Mouse (Mus musculus) ES-Bruce4 (cell line): ENCODE data around the gene Flt3l. TPM values are rescaled to one million over a fixed set of nuclear protein-coding genes. Genes with fewer than 3 reads are reported as not detected.

ENCODE experiments used
- H3K27ac ChIP-seq: 2 replicates; pipeline ENCODE4 v1.5.1; 2012; ENCODE audit warnings: low read length, inconsistent platforms; ENCODE audit not compliant: insufficient read depth
- H3K27me3 ChIP-seq: 2 replicates; pipeline ENCODE4 v1.6.1; 2012; ENCODE audit warnings: mild to moderate bottlenecking, low read length, inconsistent platforms; ENCODE audit not compliant: control insufficient read depth, poor library complexity, insufficient read depth, severe bottlenecking
- H3K36me3 ChIP-seq: 2 replicates; pipeline ENCODE4 v1.6.1; 2012; ENCODE audit warnings: inconsistent platforms, mild to moderate bottlenecking, low read length, moderate library complexity; ENCODE audit not compliant: control insufficient read depth, poor library complexity, insufficient read depth, severe bottlenecking
- H3K4me1 ChIP-seq: one replicate; pipeline ENCODE4 v1.8.1; 2011; ENCODE audit warnings: low read length; ENCODE audit not compliant: control insufficient read depth, insufficient read depth
- H3K4me3 ChIP-seq: 2 replicates; pipeline ENCODE4 v1.5.1; 2011; ENCODE audit warnings: low read depth, mild to moderate bottlenecking, low read length
- H3K9ac ChIP-seq: 2 replicates; pipeline ENCODE4 v1.6.1; 2012; ENCODE audit warnings: low read depth, mild to moderate bottlenecking, inconsistent platforms; ENCODE audit not compliant: poor library complexity, severe bottlenecking
- H3K9me3 ChIP-seq: replicated peaks from 2 replicates; pipeline ENCODE4 v1.6.1; 2012; ENCODE audit warnings: mild to moderate bottlenecking, low read length, inconsistent platforms; ENCODE audit not compliant: control insufficient read depth, poor library complexity, insufficient read depth, severe bottlenecking
- CTCF ChIP-seq: IDR thresholded peaks from one replicate; pipeline ENCODE4 v1.8.1; 2011; ENCODE audit warnings: low read depth, low read length
- EP300 ChIP-seq: IDR thresholded peaks from 2 replicates; pipeline ENCODE4 v1.6.1; 2011; ENCODE audit warnings: low read depth, low read length; ENCODE audit not compliant: insufficient read depth
- POLR2A ChIP-seq: IDR thresholded peaks from one replicate; pipeline ENCODE4 v1.8.1; 2011; ENCODE audit warnings: low read length; ENCODE audit not compliant: insufficient read depth
- polyA plus RNA-seq: library from polyadenylated mRNA; stranded (reverse); fragments of >200 nt; gene quantifications from 2 replicates; pipeline ENCODE4 v1.2.4, GENCODE M21; 2011; ENCODE audit warnings: low read depth; ENCODE audit not compliant: missing spikeins, insufficient read depth, insufficient read length

Flt3l gene
- polyA plus RNA-seq, 1 experiment = 3.0 TPM

DNA sequence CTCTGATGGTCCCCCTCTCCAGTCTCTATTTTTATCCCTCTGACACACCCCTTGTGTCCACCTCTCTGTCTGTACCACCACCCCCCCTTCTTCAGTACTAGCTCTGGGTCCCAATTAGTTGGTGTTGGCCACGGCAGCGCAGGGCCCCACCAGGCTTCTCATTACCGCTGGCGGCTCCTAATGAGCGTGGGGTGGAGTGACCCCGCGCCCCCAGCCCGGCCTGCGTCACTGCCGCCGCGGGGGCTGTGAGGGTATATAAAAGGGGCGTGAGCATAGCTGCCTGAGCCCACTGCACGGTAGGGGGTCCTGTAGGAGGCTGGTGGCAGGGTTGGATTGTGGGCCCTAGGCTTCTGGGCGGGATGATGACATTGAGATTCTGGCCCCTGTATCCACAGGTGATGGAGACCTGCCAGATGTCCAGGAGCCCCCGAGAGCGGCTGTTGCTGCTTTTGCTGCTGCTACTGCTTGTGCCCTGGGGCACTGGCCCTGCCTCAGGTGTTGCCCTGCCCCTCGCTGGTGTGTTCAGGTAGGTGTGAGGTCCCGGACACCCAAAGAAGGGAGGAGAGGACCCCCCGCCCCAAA is 44.8 kb upstream of the Flt3l start, which contains the start of gene Pth2:
Pth2 (plus strand) TSS at position 100 of the 582 bp plus-strand sequence.
- TF ChIP-seq POLR2A = no peak
- no peak for TF ChIP-seq CTCF
- TF ChIP-seq EP300 = no peak
- Histone ChIP-seq H3K27ac (no peak within 1 kb of the TSS), H3K27me3 (peaks cover 6% of the 10 kb centered on the region), H3K9ac (peak within 1 kb of the TSS; percentile 41), H3K4me3 (peak within 1 kb of the TSS; percentile 71), H3K9me3 (no peaks in the 10 kb centered on the region), H3K36me3 (no peaks in the 10 kb centered on the region), H3K4me1 (no peaks in the 10 kb centered on the region)

DNA sequence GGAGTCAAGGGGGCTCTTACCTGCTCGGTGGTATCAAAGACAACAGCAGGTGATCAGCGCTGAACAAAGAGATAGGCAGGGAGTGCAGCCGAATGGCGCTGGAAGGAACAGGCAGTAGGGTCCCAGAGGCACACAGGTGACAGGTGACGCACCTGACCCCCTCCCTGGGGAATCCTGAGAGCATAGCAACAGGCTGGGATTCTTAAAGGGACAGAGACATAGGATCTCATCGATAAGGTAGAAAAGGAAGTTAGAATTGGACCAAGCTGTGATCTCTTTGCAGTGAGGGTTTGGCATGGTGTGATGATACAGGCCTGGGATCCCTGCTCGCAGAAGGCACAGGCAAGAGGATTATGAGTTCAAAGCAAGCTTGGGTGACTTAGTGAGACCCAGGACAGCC is 43.2 kb upstream of the Flt3l start, which contains the start of gene Gfy:
Gfy (minus strand) TSS at position 101 of the 400 bp plus-strand sequence.
- Histone ChIP-seq H3K36me3 (no peaks in the 10 kb centered on the region), H3K4me3 (no peak within 1 kb of the TSS), H3K9ac (no peak within 1 kb of the TSS), H3K4me1 (no peaks in the 10 kb centered on the region), H3K27me3 (peaks cover 6% of the 10 kb centered on the region), H3K27ac (no peak within 1 kb of the TSS), H3K9me3 (no peaks in the 10 kb centered on the region)
- TF ChIP-seq CTCF (no peak), POLR2A (no peak), EP300 (no peak)

DNA sequence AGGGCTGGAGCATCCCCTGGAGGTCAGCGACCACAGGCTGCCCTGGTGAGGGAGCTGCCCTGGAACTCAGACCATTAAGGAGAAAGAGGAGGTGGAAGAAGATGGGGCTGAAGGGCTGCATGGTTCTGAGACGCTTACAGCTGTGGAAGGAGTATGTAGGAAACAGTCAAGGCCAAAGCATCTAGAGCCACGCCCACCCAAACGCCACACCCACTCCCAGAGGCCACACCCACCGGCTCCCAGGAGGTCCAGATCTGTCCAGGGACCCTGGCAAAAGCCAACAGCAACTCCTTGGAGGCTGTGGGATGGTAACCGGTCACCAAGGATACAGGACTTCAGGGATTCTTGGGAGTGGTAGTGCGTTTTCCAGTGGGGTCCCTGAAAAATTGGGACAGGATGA is 42.3 kb upstream of the Flt3l start:
- H3K4me1 ChIP-seq = peaks cover 2% of the 10 kb centered on the region
- H3K27me3 ChIP-seq = peaks cover 6% of the 10 kb centered on the region
- no peak overlapping the region for H3K4me3 ChIP-seq
- H3K36me3 ChIP-seq = no peaks in the 10 kb centered on the region
- H3K9ac ChIP-seq = no peak overlapping the region
- H3K27ac ChIP-seq = no peak overlapping the region
- no peaks in the 10 kb centered on the region for H3K9me3 ChIP-seq
- TF ChIP-seq POLR2A (no peak), EP300 (no peak), CTCF (no peak)

DNA sequence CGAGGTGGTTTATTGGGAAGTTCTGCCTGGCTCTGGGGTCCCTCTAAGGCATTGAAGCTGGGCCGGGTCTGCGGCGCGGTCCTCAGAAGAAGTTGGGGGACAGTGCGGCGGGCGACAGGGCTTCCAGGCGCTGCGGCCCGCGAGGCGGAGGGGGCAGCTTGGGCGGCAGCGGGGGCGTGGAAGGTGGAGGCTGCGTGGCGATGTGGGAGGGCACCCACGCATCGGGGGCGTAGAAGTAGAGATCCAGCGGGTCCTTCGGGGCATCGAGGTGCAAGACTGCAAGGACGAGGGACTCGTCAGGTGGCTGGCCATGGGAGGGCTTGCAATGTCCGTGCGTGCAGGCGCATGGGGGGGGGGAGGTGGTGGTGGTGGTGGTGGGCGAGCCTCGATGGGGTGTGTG is 40.1 kb upstream of the Flt3l start:
- peaks cover 6% of the 10 kb centered on the region for H3K27me3 ChIP-seq
- no peaks in the 10 kb centered on the region for H3K9me3 ChIP-seq
- H3K4me3 ChIP-seq = peak overlapping the region; percentile 55
- no peak overlapping the region for H3K27ac ChIP-seq
- H3K9ac ChIP-seq = peak overlapping the region; percentile 62
- H3K36me3 ChIP-seq = no peaks in the 10 kb centered on the region
- peaks cover 2% of the 10 kb centered on the region for H3K4me1 ChIP-seq
- no peak for TF ChIP-seq CTCF
- no peak for TF ChIP-seq EP300
- TF ChIP-seq POLR2A = no peak

DNA sequence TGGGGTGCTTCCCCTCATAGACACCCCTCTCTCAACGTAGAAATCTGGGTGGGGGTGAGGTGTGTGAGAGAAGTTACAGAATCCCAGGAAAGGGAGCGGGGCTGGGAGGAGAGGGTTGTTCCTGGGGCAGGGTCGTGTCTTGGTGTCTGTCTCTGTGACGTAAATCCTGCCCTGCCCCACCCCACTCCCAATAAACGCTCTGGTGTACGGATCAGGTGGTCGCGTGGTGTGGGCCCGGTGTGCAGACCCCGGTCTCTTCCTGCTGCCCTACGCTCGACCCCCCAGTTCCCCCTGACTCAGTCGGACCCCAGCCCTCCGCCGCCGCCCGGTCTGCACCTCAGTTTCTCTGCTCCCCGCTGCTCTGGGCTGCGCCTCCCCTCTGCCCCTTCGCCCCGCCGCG is 39.7 kb upstream of the Flt3l start:
- Histone ChIP-seq H3K9me3 (no peaks in the 10 kb centered on the region), H3K4me1 (peaks cover 2% of the 10 kb centered on the region), H3K36me3 (no peaks in the 10 kb centered on the region), H3K27ac (no peak overlapping the region), H3K9ac (peak overlapping the region; percentile 62), H3K4me3 (peak overlapping the region; percentile 55), H3K27me3 (peaks cover 6% of the 10 kb centered on the region)
- no peak for TF ChIP-seq EP300
- TF ChIP-seq CTCF = no peak
- no peak for TF ChIP-seq POLR2A

DNA sequence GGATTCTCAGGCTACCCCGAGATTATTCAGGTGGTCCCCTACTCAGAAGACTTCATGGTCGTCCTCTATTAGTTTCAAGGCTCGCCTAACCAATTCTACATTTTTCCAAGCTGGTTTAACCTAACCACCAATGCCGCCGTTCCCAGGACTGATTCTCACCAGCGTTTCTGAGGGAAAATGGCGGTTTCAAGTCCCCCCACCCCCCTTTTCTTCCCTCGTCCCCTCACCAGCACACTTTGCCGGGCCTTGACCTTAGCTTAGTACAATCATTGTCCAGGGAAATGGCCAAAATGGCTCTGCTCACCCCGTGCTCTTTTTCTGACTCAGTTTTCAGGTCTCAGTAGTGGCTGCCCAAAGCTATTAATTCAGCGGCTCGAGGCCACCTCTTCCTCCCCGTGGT is 39.2 kb upstream of the Flt3l start:
- Histone ChIP-seq H3K9ac (0 out of 2 replicates have a peak overlapping the region, but pooled peaks have one; percentile 6), H3K4me1 (peaks cover 2% of the 10 kb centered on the region), H3K9me3 (no peaks in the 10 kb centered on the region), H3K27me3 (peaks cover 6% of the 10 kb centered on the region), H3K36me3 (no peaks in the 10 kb centered on the region), H3K4me3 (no peak overlapping the region), H3K27ac (no peak overlapping the region)
- no peak for TF ChIP-seq POLR2A
- no peak for TF ChIP-seq CTCF
- no peak for TF ChIP-seq EP300
